Mouse (Mus musculus) frontal cortex, adult (tissue): Measurements from ENCODE around the gene Rad51c.

Source experiments
- ATAC-seq: cut with Nextera tagmentation; 2 replicates; pipeline ENCODE4 v1.9.2; 2017; ENCODE audit warnings: mild to moderate bottlenecking, moderate library complexity, mixed read lengths; ENCODE audit not compliant: low TSS enrichment

The Rad51c gene

GRCm38 (mm10) chr11:87367061-87367460, 37.7 kb downstream of the Rad51c start:
- no peak for ATAC-seq

- ATAC-seq, result no peak
Observed at GRCm38 (mm10) chr11:87365120-87365519, 39.6 kb downstream of the Rad51c start.

GRCm38 (mm10) chr11:87359262-87359612, 45.5 kb downstream of the Rad51c start:
- ATAC-seq, result no peak

- peak; percentile 93 for ATAC-seq
Observed at GRCm38 (mm10) chr11:87358331-87359261, 46.2 kb downstream of the Rad51c start, which contains the start of gene Ppm1e. Ppm1e (minus strand) TSS chr11:87359023.

GRCm38 (mm10) chr11:87357317-87358300, 47.1 kb downstream of the Rad51c start:
- peak; percentile 29; the same call in 1 of the 2 replicates for ATAC-seq

GRCm38 (mm10) chr11:87354861-87355260, 49.9 kb downstream of the Rad51c start:
- no peak for ATAC-seq

GRCm38 (mm10) chr11:87353646-87354170, 51.0 kb downstream of the Rad51c start:
- ATAC-seq, result no peak
